20 mouse cellular contexts compared by ENCODE assay signal in the genomic region with DNA sequence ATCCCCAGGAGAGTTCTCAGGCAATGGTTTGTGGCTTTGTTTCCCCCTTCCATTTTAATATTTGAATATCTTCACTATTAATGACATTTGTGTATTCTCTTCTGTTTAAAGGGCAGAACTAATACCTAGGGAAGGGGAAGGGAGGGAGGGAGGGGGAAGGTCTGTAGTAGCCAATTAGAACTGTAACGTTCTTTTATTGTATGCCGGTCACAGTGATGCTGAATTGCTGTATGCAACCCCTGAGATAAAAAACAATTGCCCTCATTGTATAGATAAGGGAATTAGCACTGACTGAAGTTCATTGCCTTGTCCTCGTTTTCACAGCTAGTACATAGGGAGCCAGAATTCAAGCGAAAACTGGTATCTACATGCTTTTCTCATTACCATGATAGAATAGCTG. TPM values are rescaled to one million over a fixed set of nuclear protein-coding genes. Genes with fewer than 3 reads are reported as not detected.
"Had no signal": no experiment of that assay in that cellular context is flagged by ENCODE, and none has a peak within 500 bp of the region (broad histone marks: within the 10 kb centered on the region; RNA-seq: fewer than 3 reads in every experiment).

No protein-coding gene starts in this region.

- DNase-seq: kidney, adult 18-20 months; kidney, adult 9 months; kidney, postnatal 14 days; kidney, postnatal 4 days; left cerebral cortex, postnatal 4 days; liver, postnatal 0 days; lung, embryonic 14.5 days; right cerebral cortex, postnatal 14 days; right cerebral cortex, postnatal 4 days; thymus, postnatal 25 days had no signal

- ATAC-seq: inflammation-experienced regulatory T-cells, adult 6 months; liver, postnatal 0 days; lung, postnatal 0 days had no signal

- H3K4me1 ChIP-seq: limb, embryonic 12.5 days; limb, embryonic 15.5 days; neural tube, embryonic 12.5 days; stomach, embryonic 15.5 days had no signal

- H3K9me3 ChIP-seq: limb, embryonic 12.5 days; limb, embryonic 15.5 days; neural tube, embryonic 12.5 days; stomach, embryonic 15.5 days had no signal

- H3K27me3 ChIP-seq: limb, embryonic 12.5 days; limb, embryonic 15.5 days; neural tube, embryonic 12.5 days; stomach, embryonic 15.5 days had no signal

- H3K27ac ChIP-seq: limb, embryonic 12.5 days; limb, embryonic 15.5 days; liver, embryonic 14.5 days; macrophage; neural tube, embryonic 12.5 days; stomach, embryonic 15.5 days had no signal

- H3K36me3 ChIP-seq: limb, embryonic 12.5 days; limb, embryonic 15.5 days; neural tube, embryonic 12.5 days; stomach, embryonic 15.5 days had no signal

- H3K4me2 ChIP-seq: limb, embryonic 12.5 days; limb, embryonic 15.5 days; liver, embryonic 11.5 days; lung, embryonic 14.5 days; neural tube, embryonic 12.5 days; stomach, embryonic 15.5 days had no signal

- H3K4me3 ChIP-seq: limb, embryonic 12.5 days; limb, embryonic 15.5 days; neural tube, embryonic 12.5 days; stomach, embryonic 15.5 days had no signal

- H3K9ac ChIP-seq: limb, embryonic 12.5 days; limb, embryonic 15.5 days; liver, embryonic 14.5 days; liver, postnatal 0 days; lung, embryonic 14.5 days; neural tube, embryonic 12.5 days; stomach, embryonic 15.5 days had no signal

RNA-seq across cellular contexts. Expression of gene Unc79, which starts 31.9 kb away (rescaled TPM):
- total RNA-seq: megakaryocyte, adult 5-6 weeks had no signal
